Mouse (Mus musculus) C2C12 (cell line): ENCODE measurements around the gene Dnajc13.

ENCODE experiments used
- CEBPB ChIP-seq: IDR thresholded peaks from one replicate; pipeline ENCODE4 v1.6.1; 2011; ENCODE audit warnings: low read depth, mild to moderate bottlenecking, control low read depth, moderate library complexity
- CTCF ChIP-seq: IDR thresholded peaks from one replicate; pipeline ENCODE4 v1.5.1; 2011; ENCODE audit not compliant: control insufficient read depth, insufficient read depth, insufficient read length
- FOSL1 ChIP-seq: IDR thresholded peaks from one replicate; pipeline ENCODE4 v1.8.0; 2011; ENCODE audit warnings: mild to moderate bottlenecking, low read length; ENCODE audit not compliant: poor library complexity, insufficient read depth, severe bottlenecking
- MAX ChIP-seq: IDR thresholded peaks from one replicate; pipeline ENCODE4 v1.6.1; 2011; ENCODE audit warnings: mild to moderate bottlenecking, control low read depth
- MYOD1 ChIP-seq: IDR thresholded peaks from one replicate; pipeline ENCODE4 v1.6.1; 2011; ENCODE audit warnings: low read depth; ENCODE audit not compliant: control insufficient read depth, insufficient read length
- MYOG ChIP-seq: IDR thresholded peaks from one replicate; pipeline ENCODE4 v1.6.1; 2011; ENCODE audit not compliant: control insufficient read depth, insufficient read length; ENCODE audit errors: extremely low read depth
- USF1 ChIP-seq: IDR thresholded peaks from one replicate; pipeline ENCODE4 v1.6.1; 2011; ENCODE audit warnings: low read depth, mild to moderate bottlenecking, control low read depth, moderate library complexity

DNA sequence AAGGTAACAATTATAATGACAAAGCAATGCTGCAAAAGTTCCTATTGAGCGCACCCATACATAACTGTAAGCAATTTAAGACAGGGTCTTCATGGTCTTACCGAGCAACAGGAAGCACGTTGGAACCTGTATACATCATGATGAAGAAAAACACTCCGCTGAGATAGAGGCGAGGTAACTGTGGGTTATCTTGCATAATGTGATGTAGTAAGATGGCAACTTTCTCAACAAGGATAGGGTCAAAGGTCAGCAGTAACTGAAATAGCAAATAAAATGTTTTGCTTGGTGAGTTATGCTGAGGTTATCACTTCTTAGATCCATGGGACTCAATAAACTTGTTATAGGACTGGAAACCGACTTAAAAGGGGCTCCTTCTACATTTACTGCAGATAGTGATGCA lies 70.2 kb downstream of the Dnajc13 start:
- no peak for TF ChIP-seq CTCF
- no peak for TF ChIP-seq MYOD1
- no peak for TF ChIP-seq MAX
- no peak for TF ChIP-seq USF1
- no peak for TF ChIP-seq FOSL1
- TF ChIP-seq CEBPB = no peak
- no peak for TF ChIP-seq MYOG
